ENCODE assay signal across 9 mouse cellular contexts in the genomic region with DNA sequence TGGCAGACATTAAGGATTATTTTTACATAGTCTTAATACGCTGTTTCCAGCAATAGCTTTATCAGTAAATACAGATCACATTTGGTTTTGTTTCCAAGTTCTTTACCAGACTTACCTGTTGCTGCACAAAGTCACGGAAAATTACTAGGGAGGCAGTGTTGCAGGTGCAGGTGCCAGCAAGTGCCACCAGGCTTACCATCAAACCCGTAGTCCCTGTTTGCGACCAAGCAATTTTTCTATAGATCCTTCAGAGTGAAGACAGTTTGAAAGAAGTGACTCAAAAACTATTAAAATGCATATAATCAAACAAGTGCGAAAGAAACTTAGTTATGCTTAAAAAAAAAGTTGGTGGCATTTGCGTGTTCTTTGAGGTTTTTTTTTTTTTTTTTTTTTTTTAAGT. TPM values are rescaled to one million over a fixed set of nuclear protein-coding genes. Genes with fewer than 3 reads are reported as not detected.
DNase-seq lines count a peak whose midpoint lies in the region; ATAC-seq and TF ChIP-seq lines count a peak whose summit lies in the region.
"Had no signal": no experiment of that assay in that cellular context is flagged by ENCODE, and none has a peak within 500 bp of the region (broad histone marks: within the 10 kb centered on the region; RNA-seq: fewer than 3 reads in every experiment).

No protein-coding gene starts in this region.

- no peak overlapping the region for H3K9ac ChIP-seq in heart, embryonic 12.5 days
- no peak overlapping the region for H3K9ac ChIP-seq in midbrain, embryonic 11.5 days (ENCODE audit: low read length)
- no peak overlapping the region for H3K9ac ChIP-seq in midbrain, postnatal 0 days (replicated peaks; ENCODE audit: low read length, poor library complexity, severe bottlenecking)
- H3K9ac ChIP-seq in limb, embryonic 13.5 days = no peak overlapping the region

- H3K27ac ChIP-seq in heart, embryonic 12.5 days (ENCODE audit: poor library complexity, severe bottlenecking) = no peak overlapping the region
- H3K27ac ChIP-seq in heart, embryonic 10.5 days = no peak overlapping the region
- no peak overlapping the region for H3K27ac ChIP-seq in midbrain, embryonic 11.5 days (ENCODE audit: low read depth, low read length)
- no peak overlapping the region for H3K27ac ChIP-seq in midbrain, postnatal 0 days (ENCODE audit: low read depth, low read length)
- no peak overlapping the region for H3K27ac ChIP-seq in limb, embryonic 13.5 days

- peak overlapping the region; percentile 57 for H3K4me3 ChIP-seq in heart, embryonic 12.5 days
- H3K4me3 ChIP-seq in heart, embryonic 10.5 days = no peak overlapping the region; the same call in 1 of the 2 replicates
- H3K4me3 ChIP-seq in midbrain, embryonic 11.5 days (ENCODE audit: low read depth, low read length) = no peak overlapping the region
- H3K4me3 ChIP-seq in midbrain, postnatal 0 days (ENCODE audit: low read depth, low read length) = no peak overlapping the region; the same call in 1 of the 2 replicates
- 0 out of 2 replicates have a peak overlapping the region, but pooled peaks have one; percentile 46 for H3K4me3 ChIP-seq in limb, embryonic 13.5 days

- DNase-seq in heart, embryonic 10.5 days (ENCODE audit: low spot score) = no peak
- DNase-seq in midbrain, embryonic 11.5 days (ENCODE audit: low spot score, missing footprints) = no peak
- no peak for DNase-seq in midbrain, postnatal 0 days (ENCODE audit: low spot score)
- DNase-seq in thymus, postnatal 14 days = peak; percentile 32
- no peak for DNase-seq in testis, postnatal 10 days (ENCODE audit: low spot score)
- DNase-seq: forebrain, postnatal 0 days had no signal

- peaks cover 13% of the 10 kb centered on the region for H3K27me3 ChIP-seq in heart, embryonic 12.5 days (replicated peaks)
- peaks cover 34% of the 10 kb centered on the region for H3K27me3 ChIP-seq in heart, embryonic 10.5 days (ENCODE audit: insufficient read depth, poor library complexity, severe bottlenecking)
- H3K27me3 ChIP-seq in midbrain, embryonic 11.5 days (ENCODE audit: control insufficient read depth, insufficient read depth, low read length) = peaks cover 2% of the 10 kb centered on the region
- peaks cover 9% of the 10 kb centered on the region for H3K27me3 ChIP-seq in midbrain, postnatal 0 days (ENCODE audit: insufficient read depth, low read length)
- peaks cover 48% of the 10 kb centered on the region for H3K27me3 ChIP-seq in limb, embryonic 13.5 days

- 55% methylated on average over 6 of the region's 6 CpGs for WGBS in heart, embryonic 12.5 days
- WGBS in heart, embryonic 10.5 days = 53% methylated on average over 6 of the region's 6 CpGs
- 48% methylated on average over 6 of the region's 6 CpGs for WGBS in midbrain, embryonic 11.5 days
- 48% methylated on average over 6 of the region's 6 CpGs for WGBS in midbrain, postnatal 0 days
- 47% methylated on average over 6 of the region's 6 CpGs for WGBS in limb, embryonic 13.5 days

- TF ChIP-seq CTCF in midbrain, postnatal 0 days (IDR thresholded peaks at IDR 0.05) = no peak

- no peak for ATAC-seq in heart, embryonic 12.5 days (ENCODE audit: insufficient number of reproducible peaks, low FRiP score)
- no peak for ATAC-seq in midbrain, embryonic 11.5 days (ENCODE audit: low FRiP score)
- no peak for ATAC-seq in midbrain, postnatal 0 days (ENCODE audit: low FRiP score)
- no peak for ATAC-seq in limb, embryonic 13.5 days (ENCODE audit: low FRiP score, low read depth)
- ATAC-seq in granulocyte monocyte progenitor cell, adult 5-6 weeks (replicated peaks; ENCODE audit: poor library complexity, severe bottlenecking) = no peak

- H3K9me3 ChIP-seq in heart, embryonic 12.5 days (replicated peaks) = no peaks in the 10 kb centered on the region
- no peaks in the 10 kb centered on the region for H3K9me3 ChIP-seq in heart, embryonic 10.5 days
- H3K9me3 ChIP-seq in midbrain, embryonic 11.5 days (ENCODE audit: control insufficient read depth, low read length) = no peaks in the 10 kb centered on the region
- H3K9me3 ChIP-seq in midbrain, postnatal 0 days (ENCODE audit: low read length) = no peaks in the 10 kb centered on the region
- no peaks in the 10 kb centered on the region for H3K9me3 ChIP-seq in limb, embryonic 13.5 days

- no peaks in the 10 kb centered on the region for H3K36me3 ChIP-seq in heart, embryonic 12.5 days
- no peaks in the 10 kb centered on the region for H3K36me3 ChIP-seq in heart, embryonic 10.5 days
- no peaks in the 10 kb centered on the region for H3K36me3 ChIP-seq in midbrain, embryonic 11.5 days (ENCODE audit: control insufficient read depth, insufficient read depth, low read length)
- no peaks in the 10 kb centered on the region for H3K36me3 ChIP-seq in midbrain, postnatal 0 days (ENCODE audit: insufficient read depth, low read length)
- no peaks in the 10 kb centered on the region for H3K36me3 ChIP-seq in limb, embryonic 13.5 days

- H3K4me1 ChIP-seq in heart, embryonic 12.5 days (replicated peaks) = 0 out of 2 replicates have a peak, but pooled peaks cover 3% of the 10 kb centered on the region
- H3K4me1 ChIP-seq in heart, embryonic 10.5 days = peaks cover 8% of the 10 kb centered on the region; the same call in 1 of the 2 replicates
- no peaks in the 10 kb centered on the region for H3K4me1 ChIP-seq in midbrain, embryonic 11.5 days (ENCODE audit: control insufficient read depth, insufficient read depth, low read length)
- no peaks in the 10 kb centered on the region for H3K4me1 ChIP-seq in midbrain, postnatal 0 days (ENCODE audit: insufficient read depth, low read length)
- peaks cover 8% of the 10 kb centered on the region for H3K4me1 ChIP-seq in limb, embryonic 13.5 days

- peak overlapping the region; percentile 96 for H3K4me2 ChIP-seq in heart, embryonic 12.5 days
- peak overlapping the region; percentile 61; the same call in 1 of the 2 replicates for H3K4me2 ChIP-seq in midbrain, embryonic 11.5 days
- no peak overlapping the region for H3K4me2 ChIP-seq in midbrain, postnatal 0 days (ENCODE audit: low read depth, low read length, poor library complexity, severe bottlenecking)
- H3K4me2 ChIP-seq in limb, embryonic 13.5 days (replicated peaks) = peak overlapping the region; percentile 86

RNA-seq across cellular contexts. Expression of a gene that starts 0.5 kb away (rescaled TPM):
- polyA plus RNA-seq in heart, embryonic 12.5 days (2016; fragmentation: Nextera tagmentation; extraction: Ambion mirVana) = 3.0 and 5.4 TPM in 2 replicates
- 2.3 and 2.5 TPM in 2 replicates for polyA plus RNA-seq in heart, embryonic 10.5 days (2016; fragmentation: Nextera tagmentation; extraction: Ambion mirVana)
- polyA plus RNA-seq in midbrain, embryonic 11.5 days (2014; fragmentation: Nextera tagmentation; extraction: Ambion mirVana) = 2.9 and 4.6 TPM in 2 replicates
- total RNA-seq in midbrain, postnatal 0 days (2014; rRNA removed) = 2.8 and 4.2 TPM in 2 replicates
- polyA plus RNA-seq in midbrain, postnatal 0 days (2015; fragmentation: Nextera tagmentation; extraction: Ambion mirVana) = 2.8 and 3.6 TPM in 2 replicates
- 4.8 TPM in 2 replicates for polyA plus RNA-seq in limb, embryonic 13.5 days (2015; fragmentation: Nextera tagmentation; extraction: Ambion mirVana)
- 22.7 and 29.0 TPM in 2 replicates for total RNA-seq in granulocyte monocyte progenitor cell, adult 5-6 weeks (2014; fragmentation: Nextera tagmentation)
- total RNA-seq in granulocyte monocyte progenitor cell, adult 5-6 weeks (2017) = 26.4 and 36.6 TPM in 2 replicates

RNA-seq across cellular contexts. Expression of a gene that starts 26.2 kb away (rescaled TPM):
- 34.3 and 38.1 TPM in 2 replicates for polyA plus RNA-seq in heart, embryonic 12.5 days (2016; fragmentation: Nextera tagmentation; extraction: Ambion mirVana)
- 41.2 and 48.6 TPM in 2 replicates for polyA plus RNA-seq in heart, embryonic 10.5 days (2016; fragmentation: Nextera tagmentation; extraction: Ambion mirVana)
- 78.1 and 78.8 TPM in 2 replicates for polyA plus RNA-seq in midbrain, embryonic 11.5 days (2014; fragmentation: Nextera tagmentation; extraction: Ambion mirVana)
- total RNA-seq in midbrain, postnatal 0 days (2014; rRNA removed) = 76.7 and 108 TPM in 2 replicates
- 115 and 124 TPM in 2 replicates for polyA plus RNA-seq in midbrain, postnatal 0 days (2015; fragmentation: Nextera tagmentation; extraction: Ambion mirVana)
- 56.3 and 57.6 TPM in 2 replicates for polyA plus RNA-seq in limb, embryonic 13.5 days (2015; fragmentation: Nextera tagmentation; extraction: Ambion mirVana)
- total RNA-seq in granulocyte monocyte progenitor cell, adult 5-6 weeks (2014; fragmentation: Nextera tagmentation) = 25.7 and 31.8 TPM in 2 replicates
- total RNA-seq in granulocyte monocyte progenitor cell, adult 5-6 weeks (2017) = 38.8 and 39.9 TPM in 2 replicates

Comparison
In these comparisons a context has a peak if more than half of its experiments do, and no peak if none do; other contexts are left out.
1. H3K4me3 ChIP-seq: peak in heart, embryonic 12.5 days (single experiment) and limb, embryonic 13.5 days (single experiment); none in heart, embryonic 10.5 days (single experiment), midbrain, embryonic 11.5 days (single experiment) and midbrain, postnatal 0 days (single experiment).